Mouse (Mus musculus) frontal cortex, postnatal 14 days (tissue): ENCODE data around the gene Slc34a2.

Experiments
- DNase-seq, 2 experiments: peaks; one replicate each; pipeline ENCODE4 v3.0.0; 2022; ENCODE audit warnings: low spot score in 2 of 2

The Slc34a2 gene

GRCm38 (mm10) chr5:53108668-53109067, 70.8 kb downstream of the Slc34a2 start:
- no peak for DNase-seq

- no peak for DNase-seq
Measured at GRCm38 (mm10) chr5:53110225-53110624, 72.3 kb downstream of the Slc34a2 start.

GRCm38 (mm10) chr5:53111036-53111435, 73.2 kb downstream of the Slc34a2 start:
- DNase-seq: no peak

GRCm38 (mm10) chr5:53112942-53113341, 75.1 kb downstream of the Slc34a2 start:
- no peak for DNase-seq

- DNase-seq: no peak
Measured at GRCm38 (mm10) chr5:53114616-53115267, 76.9 kb downstream of the Slc34a2 start.

- DNase-seq: no peak
Measured at GRCm38 (mm10) chr5:53118212-53118611, 80.3 kb downstream of the Slc34a2 start.

GRCm38 (mm10) chr5:53119689-53120088, 81.8 kb downstream of the Slc34a2 start:
- DNase-seq: no peak
